Mouse (Mus musculus): ENCODE data around the gene Pde1a. TPM values are rescaled to one million over a fixed set of nuclear protein-coding genes. Genes with fewer than 3 reads are reported as not detected.
"Not testable (repeated sequence)": the region's sequence is repeated elsewhere in the genome, so short reads cannot be mapped to it uniquely, and the experiment has no call there.

The Pde1a gene
- polyA plus RNA-seq, 1 experiment, result not detected

GRCm38 (mm10) chr2:79856874-79857273, 272.4 kb downstream of the Pde1a start:
- Histone ChIP-seq H3K79me3 (ENCODE audit: low read depth) (no peaks in the 10 kb centered on the region), H3ac (ENCODE audit: control insufficient read depth, insufficient read length, low read depth) (no peak overlapping the region), H3K27me3 (ENCODE audit: control insufficient read depth, insufficient read depth, insufficient read length) (no peaks in the 10 kb centered on the region), H3K4me3 (ENCODE audit: insufficient read depth, poor library complexity, severe bottlenecking) (no peak overlapping the region), H3K79me2 (ENCODE audit: control insufficient read depth, insufficient read depth) (no peaks in the 10 kb centered on the region), H3K36me3 (ENCODE audit: control insufficient read depth, insufficient read depth) (no peaks in the 10 kb centered on the region)
- no peak for TF ChIP-seq CTCF (IDR thresholded peaks at IDR 0.05; ENCODE audit: control insufficient read depth, insufficient read depth, insufficient read length)
- no peak for TF ChIP-seq MYOD1 (IDR thresholded peaks at IDR 0.05; ENCODE audit: control insufficient read depth, insufficient read length, low read depth)
- TF ChIP-seq USF1 (IDR thresholded peaks at IDR 0.05; ENCODE audit: low read depth), result no peak
- TF ChIP-seq MAX (IDR thresholded peaks at IDR 0.05), result no peak
- TF ChIP-seq FOSL1 (IDR thresholded peaks at IDR 0.05; ENCODE audit: insufficient read depth, low read length, poor library complexity, severe bottlenecking), result no peak
- no peak for TF ChIP-seq MYOG (IDR thresholded peaks at IDR 0.05; ENCODE audit: control insufficient read depth, extremely low read depth, insufficient read length)
- TF ChIP-seq CEBPB (IDR thresholded peaks at IDR 0.05; ENCODE audit: low read depth), result no peak

- H3K27me3 ChIP-seq (ENCODE audit: control insufficient read depth, insufficient read depth, insufficient read length); H3ac ChIP-seq (ENCODE audit: control insufficient read depth, insufficient read length, low read depth); H3K79me2 ChIP-seq (ENCODE audit: control insufficient read depth, insufficient read depth); H3K4me3 ChIP-seq (ENCODE audit: insufficient read depth, poor library complexity, severe bottlenecking); H3K36me3 ChIP-seq (ENCODE audit: control insufficient read depth, insufficient read depth); H3K79me3 ChIP-seq (ENCODE audit: low read depth): not testable (repeated sequence)
Measured at GRCm38 (mm10) chr2:79847396-79847795, 281.9 kb downstream of the Pde1a start.

- no peaks in the 10 kb centered on the region for H3K79me2 ChIP-seq (ENCODE audit: control insufficient read depth, insufficient read depth)
- TF ChIP-seq CEBPB (IDR thresholded peaks at IDR 0.05; ENCODE audit: low read depth) (no peak), USF1 (IDR thresholded peaks at IDR 0.05; ENCODE audit: low read depth) (no peak), MYOG (IDR thresholded peaks at IDR 0.05; ENCODE audit: control insufficient read depth, extremely low read depth, insufficient read length) (no peak), MAX (IDR thresholded peaks at IDR 0.05) (no peak), FOSL1 (IDR thresholded peaks at IDR 0.05; ENCODE audit: insufficient read depth, low read length, poor library complexity, severe bottlenecking) (no peak), CTCF (IDR thresholded peaks at IDR 0.05; ENCODE audit: control insufficient read depth, insufficient read depth, insufficient read length) (no peak), MYOD1 (IDR thresholded peaks at IDR 0.05; ENCODE audit: control insufficient read depth, insufficient read length, low read depth) (no peak)
- no peaks in the 10 kb centered on the region for H3K79me3 ChIP-seq (ENCODE audit: low read depth)
- no peak overlapping the region for H3ac ChIP-seq (ENCODE audit: control insufficient read depth, insufficient read length, low read depth)
- no peak overlapping the region for H3K4me3 ChIP-seq (ENCODE audit: insufficient read depth, poor library complexity, severe bottlenecking)
- H3K27me3 ChIP-seq (ENCODE audit: control insufficient read depth, insufficient read depth, insufficient read length), result no peaks in the 10 kb centered on the region
- H3K36me3 ChIP-seq (ENCODE audit: control insufficient read depth, insufficient read depth), result no peaks in the 10 kb centered on the region
Measured at GRCm38 (mm10) chr2:79839513-79839912, 289.7 kb downstream of the Pde1a start.

- Histone ChIP-seq H3ac (ENCODE audit: control insufficient read depth, insufficient read length, low read depth) (no peak overlapping the region), H3K79me2 (ENCODE audit: control insufficient read depth, insufficient read depth) (no peaks in the 10 kb centered on the region), H3K4me3 (ENCODE audit: insufficient read depth, poor library complexity, severe bottlenecking) (no peak overlapping the region), H3K27me3 (ENCODE audit: control insufficient read depth, insufficient read depth, insufficient read length) (no peaks in the 10 kb centered on the region), H3K79me3 (ENCODE audit: low read depth) (no peaks in the 10 kb centered on the region), H3K36me3 (ENCODE audit: control insufficient read depth, insufficient read depth) (no peaks in the 10 kb centered on the region)
- TF ChIP-seq MYOG (IDR thresholded peaks at IDR 0.05; ENCODE audit: control insufficient read depth, extremely low read depth, insufficient read length) (no peak), MYOD1 (IDR thresholded peaks at IDR 0.05; ENCODE audit: control insufficient read depth, insufficient read length, low read depth) (no peak), CTCF (IDR thresholded peaks at IDR 0.05; ENCODE audit: control insufficient read depth, insufficient read depth, insufficient read length) (no peak), CEBPB (IDR thresholded peaks at IDR 0.05; ENCODE audit: low read depth) (no peak), FOSL1 (IDR thresholded peaks at IDR 0.05; ENCODE audit: insufficient read depth, low read length, poor library complexity, severe bottlenecking) (no peak), USF1 (IDR thresholded peaks at IDR 0.05; ENCODE audit: low read depth) (no peak), MAX (IDR thresholded peaks at IDR 0.05) (no peak)
Measured at GRCm38 (mm10) chr2:79839090-79839489, 290.2 kb downstream of the Pde1a start.

DNA sequence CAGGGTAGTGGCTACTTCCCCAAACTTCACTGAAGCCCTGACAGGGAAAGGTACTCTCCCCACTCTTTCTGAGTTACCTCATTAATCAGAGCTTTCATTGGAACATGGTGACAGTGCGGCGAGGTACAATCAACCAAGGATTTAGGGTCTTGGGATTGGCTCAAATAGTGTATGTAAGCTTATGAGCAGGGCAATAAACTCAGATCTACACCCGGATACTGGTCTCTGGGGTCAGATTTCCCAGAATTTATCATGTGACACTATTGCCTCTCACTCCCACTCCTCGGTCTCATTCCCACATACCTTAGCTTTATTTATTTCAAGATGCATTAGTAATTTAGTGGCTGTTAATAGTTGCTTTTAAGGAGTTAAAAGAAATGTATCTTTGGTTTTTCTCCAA, 303.4 kb downstream of the Pde1a start:
- TF ChIP-seq CTCF (IDR thresholded peaks at IDR 0.05; ENCODE audit: control insufficient read depth, insufficient read depth, insufficient read length) (no peak), MAX (IDR thresholded peaks at IDR 0.05) (no peak), USF1 (IDR thresholded peaks at IDR 0.05; ENCODE audit: low read depth) (no peak), MYOD1 (IDR thresholded peaks at IDR 0.05; ENCODE audit: control insufficient read depth, insufficient read length, low read depth) (no peak), MYOG (IDR thresholded peaks at IDR 0.05; ENCODE audit: control insufficient read depth, extremely low read depth, insufficient read length) (no peak), FOSL1 (IDR thresholded peaks at IDR 0.05; ENCODE audit: insufficient read depth, low read length, poor library complexity, severe bottlenecking) (no peak), CEBPB (IDR thresholded peaks at IDR 0.05; ENCODE audit: low read depth) (no peak)
- H3K79me2 ChIP-seq (ENCODE audit: control insufficient read depth, insufficient read depth), result no peaks in the 10 kb centered on the region
- H3K79me3 ChIP-seq (ENCODE audit: low read depth), result no peaks in the 10 kb centered on the region
- H3K36me3 ChIP-seq (ENCODE audit: control insufficient read depth, insufficient read depth), result no peaks in the 10 kb centered on the region
- H3ac ChIP-seq (ENCODE audit: control insufficient read depth, insufficient read length, low read depth), result no peak overlapping the region
- no peak overlapping the region for H3K4me3 ChIP-seq (ENCODE audit: insufficient read depth, poor library complexity, severe bottlenecking)
- H3K27me3 ChIP-seq (ENCODE audit: control insufficient read depth, insufficient read depth, insufficient read length), result no peaks in the 10 kb centered on the region

DNA sequence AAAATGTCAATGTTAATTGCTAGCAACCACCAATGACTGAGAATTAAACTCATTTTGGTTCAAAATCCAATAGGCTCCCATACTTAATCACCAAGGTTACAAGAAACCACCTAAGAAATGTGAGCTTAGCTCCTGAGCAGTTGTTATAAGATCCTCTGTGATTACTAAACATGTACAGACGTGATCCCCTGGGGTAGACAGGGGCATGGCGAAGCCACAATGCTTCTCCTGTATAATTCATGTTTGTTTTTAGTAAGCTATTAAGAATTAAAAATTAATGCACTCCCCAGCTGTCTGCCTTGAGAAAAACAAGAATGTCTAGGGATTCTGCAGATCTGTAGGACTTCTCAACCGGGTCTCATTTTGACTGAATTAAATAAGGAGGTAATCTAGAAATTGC, 309.7 kb downstream of the Pde1a start:
- Histone ChIP-seq H3K4me3 (ENCODE audit: insufficient read depth, poor library complexity, severe bottlenecking) (no peak overlapping the region), H3ac (ENCODE audit: control insufficient read depth, insufficient read length, low read depth) (no peak overlapping the region), H3K79me3 (ENCODE audit: low read depth) (no peaks in the 10 kb centered on the region), H3K36me3 (ENCODE audit: control insufficient read depth, insufficient read depth) (no peaks in the 10 kb centered on the region), H3K27me3 (ENCODE audit: control insufficient read depth, insufficient read depth, insufficient read length) (no peaks in the 10 kb centered on the region), H3K79me2 (ENCODE audit: control insufficient read depth, insufficient read depth) (no peaks in the 10 kb centered on the region)
- TF ChIP-seq MYOD1 (IDR thresholded peaks at IDR 0.05; ENCODE audit: control insufficient read depth, insufficient read length, low read depth) (no peak), USF1 (IDR thresholded peaks at IDR 0.05; ENCODE audit: low read depth) (no peak), MYOG (IDR thresholded peaks at IDR 0.05; ENCODE audit: control insufficient read depth, extremely low read depth, insufficient read length) (no peak), CTCF (IDR thresholded peaks at IDR 0.05; ENCODE audit: control insufficient read depth, insufficient read depth, insufficient read length) (no peak)
